Mouse (Mus musculus): ENCODE measurements around the gene Slc22a23.

GRCm38 (mm10) chr13:34290346-34290745 is 54.6 kb downstream of the Slc22a23 start:
- TF ChIP-seq POLR2A (IDR thresholded peaks at IDR 0.05; ENCODE audit: insufficient read depth, low read depth, low read length): no peak
- TF ChIP-seq CTCF (IDR thresholded peaks at IDR 0.05; ENCODE audit: insufficient read depth, low read depth, low read length): no peak
